Mouse (Mus musculus) intestine, embryonic 16.5 days (tissue): Measurements from ENCODE around the gene 2300002M23Rik. TPM values are rescaled to one million over a fixed set of nuclear protein-coding genes. Genes with fewer than 3 reads are reported as not detected.

ENCODE experiments used
- ATAC-seq: fragments of 200-750 bp; cut with Nextera tagmentation; 2 replicates; pipeline ENCODE4 v1.8.0; 2017; ENCODE audit warnings: moderate TSS enrichment, moderate library complexity
- H3K27ac ChIP-seq: fragments of 300-500 bp; sonication (generic); 2 replicates; pipeline ENCODE4 v1.5.1; 2014; ENCODE audit warnings: mild to moderate bottlenecking, low read length
- H3K27me3 ChIP-seq: fragments of 300-500 bp; sonication (generic); replicated peaks from 2 replicates; pipeline ENCODE4 v1.6.1; 2014; ENCODE audit warnings: low read length, control low read depth, mixed read lengths; ENCODE audit not compliant: control insufficient read depth, insufficient read depth
- H3K36me3 ChIP-seq: fragments of 300-500 bp; sonication (generic); 2 replicates; pipeline ENCODE4 v1.6.1; 2014; ENCODE audit warnings: low read length, control low read depth; ENCODE audit not compliant: control insufficient read depth, insufficient read depth
- H3K4me1 ChIP-seq: fragments of 300-500 bp; sonication (generic); 2 replicates; pipeline ENCODE4 v1.6.1; 2014; ENCODE audit warnings: low read length, control low read depth, mixed read lengths; ENCODE audit not compliant: control insufficient read depth, insufficient read depth
- H3K4me2 ChIP-seq: fragments of 300-500 bp; sonication (generic); 2 replicates; pipeline ENCODE4 v1.6.1; 2014; ENCODE audit warnings: low read depth, low read length, control low read depth
- H3K4me3 ChIP-seq: fragments of 300-500 bp; sonication (generic); 2 replicates; pipeline ENCODE4 v1.5.1; 2014; ENCODE audit warnings: mild to moderate bottlenecking, low read length
- H3K9ac ChIP-seq: fragments of 300-500 bp; sonication (generic); 2 replicates; pipeline ENCODE4 v1.6.1; 2014; ENCODE audit warnings: low read depth, low read length
- H3K9me3 ChIP-seq: fragments of 300-500 bp; sonication (generic); 2 replicates; pipeline ENCODE4 v1.6.1; 2016; ENCODE audit warnings: low read length, control low read depth; ENCODE audit not compliant: control insufficient read depth
- WGBS: fragments of 180-500 bp; shearing (Covaris S2); extraction: QIAGEN DNeasy Blood & Tissue Kit; methylation state at CpG from one replicate; pipeline ENCODE4 v1.1.7; 2014; 5-methylcytosine and 5-hydroxymethylcytosine counted together
- polyA plus RNA-seq: library from polyadenylated mRNA; unstranded; fragments of >200 nt; fragmentation: Nextera tagmentation; extraction: Ambion mirVana; gene quantifications from 2 replicates; pipeline ENCODE4 v1.2.1, GENCODE M21; 2015

Gene 2300002M23Rik
- not detected in 2 replicates for polyA plus RNA-seq

- peaks cover 8% of the 10 kb centered on the region for H3K4me1 ChIP-seq
- no peak within 1 kb of the TSS for H3K4me3 ChIP-seq
- H3K36me3 ChIP-seq = no peaks in the 10 kb centered on the region
- H3K9me3 ChIP-seq = no peaks in the 10 kb centered on the region
- H3K9ac ChIP-seq = no peak within 1 kb of the TSS
- H3K4me2 ChIP-seq = no peak within 1 kb of the TSS
- 54% methylated on average over 3 of the region's 3 CpGs for WGBS
- H3K27me3 ChIP-seq = peaks cover 11% of the 10 kb centered on the region; the same call in 1 of the 2 replicates
- no peak for ATAC-seq
- H3K27ac ChIP-seq = no peak within 1 kb of the TSS
These were observed at the start of gene 2300002M23Rik for GRCm38 (mm10) chr17:35567150-35567549. Gene 2300002M23Rik (plus strand): TSS chr17:35567450.

- H3K9me3 ChIP-seq = no peaks in the 10 kb centered on the region
- H3K27ac ChIP-seq = peak overlapping the region; percentile 35
- WGBS = 7% methylated on average over 12 of the region's 12 CpGs
- peak overlapping the region; percentile 82 for H3K4me2 ChIP-seq
- H3K4me3 ChIP-seq = peak overlapping the region; percentile 69
- ATAC-seq = no peak
- H3K27me3 ChIP-seq = no peaks in the 10 kb centered on the region
- no peaks in the 10 kb centered on the region for H3K36me3 ChIP-seq
- H3K9ac ChIP-seq = peak overlapping the region; percentile 73
- H3K4me1 ChIP-seq = peaks cover 32% of the 10 kb centered on the region
These were observed 49.7 kb upstream of the 2300002M23Rik start for GRCm38 (mm10) chr17:35517526-35517925.

GRCm38 (mm10) chr17:35524354-35524753 lies 42.9 kb upstream of the 2300002M23Rik start:
- 0 out of 2 replicates have a peak, but pooled peaks cover 5% of the 10 kb centered on the region for H3K36me3 ChIP-seq
- H3K4me1 ChIP-seq = no peaks in the 10 kb centered on the region
- no peak overlapping the region for H3K4me3 ChIP-seq
- 85% methylated on average over 9 of the region's 9 CpGs for WGBS
- H3K27ac ChIP-seq = no peak overlapping the region
- H3K4me2 ChIP-seq = no peak overlapping the region
- no peak for ATAC-seq
- H3K9ac ChIP-seq = no peak overlapping the region
- no peaks in the 10 kb centered on the region for H3K9me3 ChIP-seq
- no peaks in the 10 kb centered on the region for H3K27me3 ChIP-seq

DNA sequence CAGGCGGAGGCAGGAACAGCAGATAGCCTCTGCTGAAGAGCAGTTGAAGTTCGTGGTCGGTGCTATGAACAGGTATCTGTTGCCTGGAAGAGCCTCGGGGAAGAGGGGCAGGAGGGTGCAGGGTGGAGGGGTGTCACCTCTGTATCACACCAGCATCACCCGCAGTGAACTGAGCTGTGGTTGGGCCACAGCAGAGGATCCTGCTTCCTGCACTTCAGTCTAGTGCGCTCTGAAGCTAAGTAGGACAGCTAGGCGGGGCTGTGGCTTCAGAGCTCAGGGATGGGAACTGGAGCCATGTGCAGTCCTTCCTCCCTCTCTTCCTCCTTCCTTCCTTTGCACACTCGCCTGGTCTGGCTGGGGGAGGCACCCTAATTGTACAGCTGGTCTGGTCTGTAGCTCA lies 40.6 kb upstream of the 2300002M23Rik start:
- ATAC-seq = no peak
- no peaks in the 10 kb centered on the region for H3K27me3 ChIP-seq
- H3K4me2 ChIP-seq = no peak overlapping the region
- no peaks in the 10 kb centered on the region for H3K4me1 ChIP-seq
- H3K4me3 ChIP-seq = no peak overlapping the region
- 70% methylated on average over 8 of the region's 8 CpGs for WGBS
- no peak overlapping the region for H3K9ac ChIP-seq
- no peaks in the 10 kb centered on the region for H3K9me3 ChIP-seq
- 0 out of 2 replicates have a peak, but pooled peaks cover 5% of the 10 kb centered on the region for H3K36me3 ChIP-seq
- no peak overlapping the region for H3K27ac ChIP-seq

- H3K4me2 ChIP-seq = no peak overlapping the region
- H3K9me3 ChIP-seq = no peaks in the 10 kb centered on the region
- no peak overlapping the region for H3K4me3 ChIP-seq
- 9% methylated on average over 3 of the region's 3 CpGs for WGBS
- no peak overlapping the region for H3K27ac ChIP-seq
- no peaks in the 10 kb centered on the region for H3K27me3 ChIP-seq
- H3K36me3 ChIP-seq = 0 out of 2 replicates have a peak, but pooled peaks cover 5% of the 10 kb centered on the region
- H3K4me1 ChIP-seq = no peaks in the 10 kb centered on the region
- no peak overlapping the region for H3K9ac ChIP-seq
- no peak for ATAC-seq
These were observed 34.9 kb upstream of the 2300002M23Rik start for GRCm38 (mm10) chr17:35532360-35532759.

DNA sequence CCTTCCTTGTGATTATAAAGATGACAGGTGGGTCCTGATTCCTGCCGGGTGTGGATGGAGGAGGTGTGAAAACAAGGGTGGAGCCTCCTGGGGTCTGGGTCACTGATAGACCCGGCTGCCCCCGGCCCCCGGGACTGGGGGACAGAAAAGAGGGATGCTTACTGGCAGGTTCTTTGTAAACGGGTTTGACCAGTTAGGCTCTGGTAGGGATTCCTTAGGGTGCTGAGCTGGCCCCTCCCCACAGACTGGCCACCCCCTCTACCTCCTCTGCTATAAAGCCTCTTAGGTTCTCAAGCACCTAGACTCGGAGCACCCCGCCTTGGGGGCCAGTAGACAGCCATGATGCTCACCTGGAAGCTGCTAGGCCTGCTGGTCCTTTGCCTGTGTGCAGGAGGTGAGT lies 34.3 kb upstream of the 2300002M23Rik start, which contains the start of gene Psors1c2:
Gene Psors1c2, plus strand, starts transcription at position 301 of the 400 bp plus-strand sequence.
- WGBS = 27% methylated on average over 7 of the region's 7 CpGs
- H3K4me3 ChIP-seq = no peak within 1 kb of the TSS
- H3K36me3 ChIP-seq = 0 out of 2 replicates have a peak, but pooled peaks cover 5% of the 10 kb centered on the region
- no peak for ATAC-seq
- H3K9ac ChIP-seq = no peak within 1 kb of the TSS
- H3K4me1 ChIP-seq = no peaks in the 10 kb centered on the region
- no peaks in the 10 kb centered on the region for H3K27me3 ChIP-seq
- no peak within 1 kb of the TSS for H3K27ac ChIP-seq
- no peaks in the 10 kb centered on the region for H3K9me3 ChIP-seq
- H3K4me2 ChIP-seq = no peak within 1 kb of the TSS

DNA sequence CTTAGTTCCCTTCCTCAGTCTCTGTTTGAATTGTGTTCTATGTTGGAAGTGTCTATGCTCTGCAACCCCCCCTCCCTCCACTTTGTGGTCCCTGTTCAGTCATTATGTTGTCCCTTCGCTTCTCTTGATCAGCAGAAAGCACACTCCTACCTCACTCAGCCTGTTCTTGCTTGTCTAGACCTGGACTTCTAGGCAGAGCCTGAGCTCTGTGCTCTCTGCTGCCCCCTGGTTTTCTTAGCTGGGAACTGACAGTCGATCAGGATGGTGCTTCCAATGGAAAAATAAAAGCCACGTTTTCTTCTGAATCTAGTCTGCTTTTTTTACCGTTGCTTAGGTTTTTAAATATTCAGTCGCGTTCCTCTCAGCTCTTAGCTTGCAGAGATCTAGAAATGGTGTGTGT lies 32.9 kb upstream of the 2300002M23Rik start:
- Histone ChIP-seq H3K9me3 (no peaks in the 10 kb centered on the region), H3K4me2 (no peak overlapping the region), H3K27ac (no peak overlapping the region), H3K9ac (no peak overlapping the region), H3K36me3 (no peaks in the 10 kb centered on the region), H3K4me1 (no peaks in the 10 kb centered on the region), H3K4me3 (no peak overlapping the region), H3K27me3 (no peaks in the 10 kb centered on the region)
- 14% methylated on average over 6 of the region's 6 CpGs for WGBS
- peak; percentile 53; the same call in 1 of the 2 replicates for ATAC-seq

DNA sequence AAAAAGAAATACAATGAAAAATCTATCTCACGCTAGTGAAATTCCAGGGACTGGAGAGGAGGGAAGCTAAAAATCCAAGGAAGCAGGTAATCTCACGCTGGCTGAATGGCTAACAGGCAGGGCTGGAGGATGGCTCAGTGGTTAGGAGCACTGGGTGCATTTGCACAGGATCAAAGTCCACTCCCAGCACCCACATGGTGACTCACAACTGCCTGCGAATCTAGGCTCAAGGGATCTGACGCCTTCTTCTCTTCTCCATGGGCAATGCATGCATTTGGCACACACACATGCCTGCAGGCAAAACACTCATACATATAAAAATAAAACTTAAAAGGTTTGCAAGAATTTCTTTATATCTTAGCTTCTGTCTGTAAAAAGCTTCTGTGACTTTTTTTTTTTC lies 29.8 kb upstream of the 2300002M23Rik start:
- ATAC-seq = no peak
- Histone ChIP-seq H3K4me1 (no peaks in the 10 kb centered on the region), H3K9me3 (no peaks in the 10 kb centered on the region), H3K27me3 (no peaks in the 10 kb centered on the region), H3K4me3 (no peak overlapping the region), H3K27ac (no peak overlapping the region), H3K9ac (no peak overlapping the region), H3K36me3 (no peaks in the 10 kb centered on the region), H3K4me2 (no peak overlapping the region)
- 81% methylated on average over 4 of the region's 4 CpGs for WGBS

GRCm38 (mm10) chr17:35538476-35538875 lies 28.8 kb upstream of the 2300002M23Rik start:
- H3K4me3 ChIP-seq = no peak overlapping the region
- no peaks in the 10 kb centered on the region for H3K36me3 ChIP-seq
- no peak for ATAC-seq
- no peaks in the 10 kb centered on the region for H3K4me1 ChIP-seq
- WGBS = 74% methylated on average over 1 of the region's 1 CpGs
- H3K9ac ChIP-seq = no peak overlapping the region
- no peaks in the 10 kb centered on the region for H3K9me3 ChIP-seq
- no peak overlapping the region for H3K4me2 ChIP-seq
- no peak overlapping the region for H3K27ac ChIP-seq
- no peaks in the 10 kb centered on the region for H3K27me3 ChIP-seq

DNA sequence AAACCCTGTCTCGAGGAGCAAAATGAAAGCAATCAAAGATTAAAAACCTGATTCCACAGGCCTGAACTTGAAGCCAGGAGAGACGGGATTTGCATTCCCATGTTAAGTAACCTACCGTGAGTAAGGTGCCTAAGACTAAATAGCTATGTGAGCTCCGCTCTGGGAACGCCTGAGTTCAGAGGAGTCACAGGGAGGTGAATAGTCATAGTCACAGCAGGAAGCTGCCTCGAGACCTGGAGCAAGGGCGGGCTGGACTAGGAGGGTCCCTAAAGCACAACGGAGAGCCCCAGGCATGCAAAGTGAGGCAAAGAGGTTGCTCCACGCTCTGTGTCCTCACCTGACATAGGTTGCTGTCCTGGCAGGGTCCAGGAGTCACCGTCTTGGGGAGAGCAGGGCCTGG lies 27.7 kb upstream of the 2300002M23Rik start:
- Histone ChIP-seq H3K27ac (no peak overlapping the region), H3K4me3 (no peak overlapping the region), H3K9ac (no peak overlapping the region), H3K9me3 (no peaks in the 10 kb centered on the region), H3K4me2 (no peak overlapping the region), H3K36me3 (no peaks in the 10 kb centered on the region), H3K27me3 (no peaks in the 10 kb centered on the region), H3K4me1 (no peaks in the 10 kb centered on the region)
- ATAC-seq = no peak
- 63% methylated on average over 10 of the region's 10 CpGs for WGBS
